Mouse (Mus musculus) olfactory bulb, adult 2 months (tissue): ENCODE measurements around the gene Hist1h2ae.

ENCODE experiments used
- CTCF ChIP-seq: fragments of 200-500 bp; IDR thresholded peaks from 2 replicates; pipeline ENCODE4 v1.5.1; 2012; ENCODE audit warnings: low read depth, mild to moderate bottlenecking, low read length, moderate library complexity; ENCODE audit not compliant: insufficient read depth
- POLR2A ChIP-seq: fragments of 200-500 bp; IDR thresholded peaks from 2 replicates; pipeline ENCODE4 v1.6.1; 2012; ENCODE audit warnings: mild to moderate bottlenecking, low read depth, low read length, moderate library complexity; ENCODE audit not compliant: insufficient read depth

GRCm38 (mm10) chr13:23591206-23591605 lies 20.2 kb upstream of the Hist1h2ae start:
- TF ChIP-seq POLR2A (no peak), CTCF (no peak)
